Mouse (Mus musculus): ENCODE data around the gene Nr1h5. TPM values are rescaled to one million over a fixed set of nuclear protein-coding genes. Genes with fewer than 3 reads are reported as not detected.

The Nr1h5 gene
- not detected in 2 replicates for total RNA-seq (2012; rRNA removed)
- polyA plus RNA-seq (2012; ENCODE audit: insufficient read depth in 1 of 2, insufficient read length in 2 of 2, low read depth in 1 of 2, low replicate concordance in 2 of 2, missing spikeins in 1 of 2): under 1 TPM in 1 of 2 experiments, not detected in 1; 0.03 TPM

- H3K27ac ChIP-seq (ENCODE audit: control insufficient read depth, low read depth, low read length): no peak within 1 kb of the TSS
- no peaks in the 10 kb centered on the region for H3K79me2 ChIP-seq (ENCODE audit: control insufficient read depth, insufficient read depth, low read length, poor library complexity)
- no peaks in the 10 kb centered on the region for H3K4me1 ChIP-seq (ENCODE audit: control insufficient read depth in 1 of 2, insufficient read depth in 2 of 2, low read length in 2 of 2)
- DNase-seq (ENCODE audit: low read depth, low spot score): no peak
- H3K27me3 ChIP-seq (ENCODE audit: control insufficient read depth in 1 of 2, insufficient read depth in 2 of 2, low read length in 2 of 2): peaks cover 0 to 2% of the 10 kb centered on the region in 2 experiments; a peak in 1 of 4 replicates
- no peak within 1 kb of the TSS for H3K4me3 ChIP-seq (ENCODE audit: control insufficient read depth in 1 of 2, insufficient read depth in 1 of 2, low read depth in 2 of 2, low read length in 2 of 2)
- H3K9me3 ChIP-seq (replicated peaks; ENCODE audit: insufficient read depth, low read length): no peaks in the 10 kb centered on the region
- H3K9ac ChIP-seq (ENCODE audit: control insufficient read depth, low read depth, low read length, poor library complexity, severe bottlenecking): no peak within 1 kb of the TSS
- H3K36me3 ChIP-seq (ENCODE audit: control insufficient read depth in 1 of 2, insufficient read depth in 2 of 2, low read length in 2 of 2): no peaks in the 10 kb centered on the region
- TF ChIP-seq KAT2A (conservative IDR thresholded peaks at IDR 0.05; ENCODE audit: low read depth, low read length) (no peak), MYB (IDR thresholded peaks at IDR 0.05; ENCODE audit: low read depth, low read length) (no peak), RAD21 (IDR thresholded peaks at IDR 0.05; ENCODE audit: low read depth, low read length) (no peak), JUND (IDR thresholded peaks at IDR 0.05; ENCODE audit: low read depth, low read length) (no peak), ZKSCAN1 (IDR thresholded peaks at IDR 0.05; ENCODE audit: low read depth, low read length) (no peak), RCOR1 (IDR thresholded peaks at IDR 0.05; ENCODE audit: low read depth, low read length) (no peak), NRF1 (IDR thresholded peaks at IDR 0.05; ENCODE audit: insufficient read depth, low read depth, low read length, poor library complexity, severe bottlenecking) (no peak), HCFC1 (IDR thresholded peaks at IDR 0.05; ENCODE audit: low read depth, low read length) (no peak), MYC (IDR thresholded peaks at IDR 0.05; ENCODE audit: low read depth, low read length) (no peak), TBP (IDR thresholded peaks at IDR 0.05; ENCODE audit: low read depth, low read length) (no peak), MAX (IDR thresholded peaks at IDR 0.05; ENCODE audit: low read length) (no peak), SIN3A (IDR thresholded peaks at IDR 0.05; ENCODE audit: low read length) (no peak)
These were observed at the start of gene Nr1h5 for GRCm38 (mm10) chr3:102964033-102964432. Gene Nr1h5 (minus strand): TSS chr3:102964133.

GRCm38 (mm10) chr3:103001595-103001994, 37.7 kb upstream of the Nr1h5 start:
- peaks cover 4 to 11% of the 10 kb centered on the region in 2 experiments for H3K36me3 ChIP-seq (ENCODE audit: control insufficient read depth in 1 of 2, insufficient read depth in 2 of 2, low read length in 2 of 2)
- DNase-seq (ENCODE audit: low read depth, low spot score): no peak
- H3K9ac ChIP-seq (ENCODE audit: control insufficient read depth, low read depth, low read length, poor library complexity, severe bottlenecking): no peak overlapping the region
- no peak overlapping the region for H3K4me3 ChIP-seq (ENCODE audit: control insufficient read depth in 1 of 2, insufficient read depth in 1 of 2, low read depth in 2 of 2, low read length in 2 of 2)
- no peak for TF ChIP-seq TCF12 (IDR thresholded peaks at IDR 0.05; ENCODE audit: low read depth, low read length)
- no peak for TF ChIP-seq E2F4 (IDR thresholded peaks at IDR 0.05; ENCODE audit: borderline replicate concordance, low read depth, low read length)
- TF ChIP-seq USF2 (IDR thresholded peaks at IDR 0.05; ENCODE audit: borderline replicate concordance in 1 of 2, insufficient read depth in 1 of 2, low read depth in 1 of 2, low read length in 2 of 2): no peak
- TF ChIP-seq ZC3H11A (IDR thresholded peaks at IDR 0.05; ENCODE audit: low read depth, low read length): no peak
- no peak for TF ChIP-seq CHD1 (IDR thresholded peaks at IDR 0.05; ENCODE audit: low read depth, low read length)
- TF ChIP-seq TBP (IDR thresholded peaks at IDR 0.05; ENCODE audit: low read depth, low read length): no peak
- no peak for TF ChIP-seq ELF1 (IDR thresholded peaks at IDR 0.05; ENCODE audit: low read depth, low read length)
- no peak for TF ChIP-seq RCOR1 (IDR thresholded peaks at IDR 0.05; ENCODE audit: low read depth, low read length)
- TF ChIP-seq JUND (IDR thresholded peaks at IDR 0.05; ENCODE audit: low read depth, low read length): no peak
- TF ChIP-seq USF1 (IDR thresholded peaks at IDR 0.05; ENCODE audit: low read depth, low read length): no peak
- no peak for TF ChIP-seq POLR2AphosphoS5 (IDR thresholded peaks at IDR 0.05; ENCODE audit: borderline replicate concordance, low read depth, low read length)
- no peak for TF ChIP-seq GABPA (IDR thresholded peaks at IDR 0.05; ENCODE audit: low read depth, low read length)
- TF ChIP-seq POLR2A (IDR thresholded peaks at IDR 0.05; ENCODE audit: control insufficient read depth in 1 of 2, insufficient read depth in 1 of 2, low read depth in 1 of 2, low read length in 2 of 2, poor library complexity in 1 of 2): no peak
- TF ChIP-seq EP300 (IDR thresholded peaks at IDR 0.05; ENCODE audit: low read depth in 1 of 2, low read length in 2 of 2): no peak
- TF ChIP-seq POLR2AphosphoS2 (IDR thresholded peaks at IDR 0.05; ENCODE audit: low read length): no peak
- no peaks in the 10 kb centered on the region for H3K9me3 ChIP-seq (replicated peaks; ENCODE audit: insufficient read depth, low read length)
- H3K27me3 ChIP-seq (ENCODE audit: control insufficient read depth in 1 of 2, insufficient read depth in 2 of 2, low read length in 2 of 2): no peaks in the 10 kb centered on the region
- no peaks in the 10 kb centered on the region; the same call in 1 of the 2 replicates for H3K79me2 ChIP-seq (ENCODE audit: control insufficient read depth, insufficient read depth, low read length, poor library complexity)
- 0 out of 4 replicates have a peak, but pooled peaks cover 0 to 4% of the 10 kb centered on the region in 2 experiments for H3K4me1 ChIP-seq (ENCODE audit: control insufficient read depth in 1 of 2, insufficient read depth in 2 of 2, low read length in 2 of 2)
- H3K27ac ChIP-seq (ENCODE audit: control insufficient read depth, low read depth, low read length): no peak overlapping the region

Data from MEL (cell line).